Mouse (Mus musculus) midbrain, embryonic 10.5 days (tissue): ENCODE results near the gene Gm6525. TPM values are rescaled to one million over a fixed set of nuclear protein-coding genes. Genes with fewer than 3 reads are reported as not detected.

ENCODE experiments used
- DNase-seq: peaks from one replicate; pipeline ENCODE4 v3.0.0-alpha.2; 2017; ENCODE audit warnings: low spot score
- H3K27ac ChIP-seq: fragments of 300-500 bp; sonication (generic); replicated peaks from 2 replicates; pipeline ENCODE4 v1.5.1; 2016; ENCODE audit warnings: mild to moderate bottlenecking
- H3K27me3 ChIP-seq: fragments of 300-500 bp; sonication (generic); 2 replicates; pipeline ENCODE4 v1.6.1; 2016; ENCODE audit warnings: low read depth, mild to moderate bottlenecking; ENCODE audit not compliant: poor library complexity, severe bottlenecking
- H3K36me3 ChIP-seq: fragments of 300-500 bp; sonication (generic); 2 replicates; pipeline ENCODE4 v1.6.1; 2016; ENCODE audit warnings: mild to moderate bottlenecking, moderate library complexity
- H3K4me1 ChIP-seq: fragments of 300-500 bp; sonication (generic); 2 replicates; pipeline ENCODE4 v1.6.1; 2016
- H3K4me3 ChIP-seq: fragments of 300-500 bp; sonication (generic); 2 replicates; pipeline ENCODE4 v1.5.1; 2016; ENCODE audit warnings: mild to moderate bottlenecking, moderate library complexity
- H3K9me3 ChIP-seq: fragments of 300-500 bp; sonication (generic); replicated peaks from 2 replicates; pipeline ENCODE4 v1.6.1; 2016; ENCODE audit warnings: mild to moderate bottlenecking
- WGBS: fragments of 180-500 bp; shearing (Covaris S2); methylation state at CpG from one replicate; pipeline ENCODE4 v1.1.7; 2016; 5-methylcytosine and 5-hydroxymethylcytosine counted together
- polyA plus RNA-seq: library from polyadenylated mRNA; unstranded; fragments of >200 nt; fragmentation: Nextera tagmentation; extraction: Ambion mirVana; gene quantifications from 2 replicates; pipeline ENCODE4 v1.2.1, GENCODE M21; 2016

The Gm6525 gene
- polyA plus RNA-seq, 1 experiment from 2014 or later: 1.8 TPM

DNA sequence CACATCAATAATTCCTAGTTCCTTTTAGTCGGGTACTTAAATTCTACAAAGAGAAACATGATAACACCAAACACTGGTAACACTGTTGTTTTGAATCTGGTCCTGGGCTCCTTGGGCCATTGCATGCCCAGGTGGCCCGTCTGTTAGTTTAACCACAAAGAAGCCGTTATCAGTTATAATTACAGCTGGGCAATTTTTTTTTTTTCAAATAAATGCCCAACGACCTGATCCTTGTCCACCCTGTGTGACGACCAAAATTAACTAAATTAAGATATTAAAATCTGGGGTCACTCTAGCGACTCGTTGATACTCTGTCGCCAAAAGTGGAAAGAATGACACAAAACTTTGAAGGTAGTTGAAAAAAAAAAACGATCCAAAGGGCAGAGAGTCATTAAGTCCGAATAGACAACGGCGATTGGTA lies 19.2 kb upstream of the Gm6525 start:
- WGBS: 17% methylated on average over 12 of the region's 12 CpGs
- Histone ChIP-seq H3K27ac (peak overlapping the region; percentile 90; the same call in 1 of the 2 replicates), H3K4me1 (peaks cover 14% of the 10 kb centered on the region), H3K4me3 (peak overlapping the region; percentile 56), H3K36me3 (peaks cover 13% of the 10 kb centered on the region), H3K27me3 (no peaks in the 10 kb centered on the region), H3K9me3 (no peaks in the 10 kb centered on the region; the same call in 1 of the 2 replicates)
- DNase-seq: no peak

DNA sequence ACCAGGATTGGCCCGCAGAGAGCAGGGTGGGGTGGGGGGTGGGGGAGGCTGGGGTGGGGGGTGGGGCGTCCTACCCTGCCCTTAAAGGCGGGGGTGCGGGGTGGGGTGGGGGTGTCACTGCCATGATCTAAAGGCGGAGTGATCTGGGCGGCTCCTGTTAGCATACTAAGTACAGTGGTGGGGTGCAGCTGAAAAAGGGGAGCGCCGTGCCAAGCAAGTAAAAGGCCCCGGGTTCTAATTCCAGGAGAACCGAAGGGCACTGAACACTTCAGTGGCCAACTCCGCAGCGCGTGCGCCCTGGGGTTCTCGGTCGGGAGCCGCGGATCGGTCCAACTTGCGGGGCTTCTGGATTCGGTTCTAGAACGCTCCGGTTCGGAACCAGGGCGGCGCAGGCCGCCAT lies 18.8 kb upstream of the Gm6525 start:
- no peak for DNase-seq
- H3K27ac ChIP-seq: peak overlapping the region; percentile 90
- H3K36me3 ChIP-seq: peaks cover 17% of the 10 kb centered on the region
- H3K4me3 ChIP-seq: peak overlapping the region; percentile 56
- H3K9me3 ChIP-seq: no peaks in the 10 kb centered on the region
- peaks cover 14% of the 10 kb centered on the region for H3K4me1 ChIP-seq
- under 1% methylated on average over 27 of the region's 27 CpGs for WGBS
- no peaks in the 10 kb centered on the region for H3K27me3 ChIP-seq

DNA sequence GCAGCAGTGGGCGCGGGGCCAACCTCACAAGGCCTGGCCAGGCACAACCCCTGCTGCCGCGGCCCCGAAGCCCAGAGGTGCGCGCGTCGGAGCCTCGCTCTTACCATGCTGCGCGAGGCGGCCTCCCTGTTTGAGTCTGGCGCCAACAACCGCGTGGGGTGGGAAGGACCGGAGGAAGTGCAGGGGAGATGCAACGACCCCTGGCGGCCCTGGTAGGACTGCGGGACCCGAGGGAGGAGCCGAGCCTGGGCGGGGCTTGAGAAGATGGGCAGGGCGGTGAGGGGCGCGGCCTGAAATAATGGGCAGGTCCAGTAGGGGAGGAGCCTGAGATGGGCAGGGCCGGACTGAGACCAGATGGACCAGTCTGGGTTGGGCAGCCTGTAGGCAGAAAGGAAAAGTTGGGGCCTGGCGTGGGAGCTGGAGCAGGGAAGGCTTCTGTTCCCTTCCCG lies 18.3 kb upstream of the Gm6525 start, which contains the start of gene Mnd1:
TSS of gene Mnd1 (minus strand) at position 229 of the 449 bp plus-strand sequence.
- WGBS: under 1% methylated on average over 29 of the region's 29 CpGs
- H3K27ac ChIP-seq: peak within 1 kb of the TSS; percentile 90

DNA sequence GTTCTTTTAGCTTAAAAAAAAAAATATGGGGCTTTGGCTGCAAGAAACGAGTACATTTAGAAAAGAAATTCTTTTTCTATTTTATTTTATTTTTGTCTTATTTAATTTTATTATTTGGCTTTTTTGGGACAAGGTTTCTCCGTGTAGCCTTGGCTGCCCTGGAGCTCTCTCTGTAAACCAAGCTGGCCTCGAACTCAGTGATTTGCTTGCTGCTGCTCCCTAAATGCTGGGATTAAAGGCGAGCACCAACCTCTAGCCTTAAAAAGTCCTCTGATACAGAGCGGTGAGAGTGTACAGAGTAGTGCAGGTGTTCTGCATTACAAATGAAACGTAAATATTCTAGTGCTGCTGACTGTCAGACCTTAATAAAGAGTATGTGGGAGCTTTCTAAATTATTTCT lies 17.8 kb upstream of the Gm6525 start:
- H3K27me3 ChIP-seq: no peaks in the 10 kb centered on the region
- no peaks in the 10 kb centered on the region for H3K9me3 ChIP-seq
- WGBS: 54% methylated on average over 6 of the region's 6 CpGs
- DNase-seq: no peak
- H3K4me3 ChIP-seq: peak overlapping the region; percentile 56; the same call in 1 of the 2 replicates
- H3K27ac ChIP-seq: peak overlapping the region; percentile 90; the same call in 1 of the 2 replicates
- peaks cover 14% of the 10 kb centered on the region for H3K4me1 ChIP-seq
- H3K36me3 ChIP-seq: peaks cover 25% of the 10 kb centered on the region

More for the DNA sequence above, 18.3 kb upstream of the Gm6525 start, which contains the start of gene Mnd1:
- Histone ChIP-seq H3K4me1 (peaks cover 14% of the 10 kb centered on the region), H3K27me3 (no peaks in the 10 kb centered on the region), H3K4me3 (peak within 1 kb of the TSS; percentile 56), H3K9me3 (no peaks in the 10 kb centered on the region), H3K36me3 (peaks cover 21% of the 10 kb centered on the region)
- DNase-seq: peak; percentile 99

DNA sequence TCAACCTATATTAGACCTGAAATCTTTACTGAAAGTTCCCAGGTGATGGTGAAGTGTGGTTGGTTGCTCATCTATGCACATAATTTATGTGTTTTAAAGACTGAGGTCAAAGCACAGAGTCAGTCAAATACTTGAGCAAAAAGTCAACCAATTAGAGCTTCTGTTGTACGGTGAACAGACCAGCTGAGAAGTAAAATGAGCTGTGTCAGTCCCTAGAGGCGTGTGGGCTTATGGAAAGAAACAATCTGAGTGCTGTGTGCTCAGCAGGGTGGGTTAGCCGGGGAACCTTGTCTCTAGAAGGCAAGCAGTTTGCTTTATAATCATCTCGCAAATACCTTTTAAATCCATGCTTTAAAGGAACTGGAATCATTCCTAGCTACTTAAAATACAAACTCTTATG lies 16.9 kb upstream of the Gm6525 start:
- H3K9me3 ChIP-seq: no peaks in the 10 kb centered on the region
- 62% methylated on average over 4 of the region's 4 CpGs for WGBS

DNA sequence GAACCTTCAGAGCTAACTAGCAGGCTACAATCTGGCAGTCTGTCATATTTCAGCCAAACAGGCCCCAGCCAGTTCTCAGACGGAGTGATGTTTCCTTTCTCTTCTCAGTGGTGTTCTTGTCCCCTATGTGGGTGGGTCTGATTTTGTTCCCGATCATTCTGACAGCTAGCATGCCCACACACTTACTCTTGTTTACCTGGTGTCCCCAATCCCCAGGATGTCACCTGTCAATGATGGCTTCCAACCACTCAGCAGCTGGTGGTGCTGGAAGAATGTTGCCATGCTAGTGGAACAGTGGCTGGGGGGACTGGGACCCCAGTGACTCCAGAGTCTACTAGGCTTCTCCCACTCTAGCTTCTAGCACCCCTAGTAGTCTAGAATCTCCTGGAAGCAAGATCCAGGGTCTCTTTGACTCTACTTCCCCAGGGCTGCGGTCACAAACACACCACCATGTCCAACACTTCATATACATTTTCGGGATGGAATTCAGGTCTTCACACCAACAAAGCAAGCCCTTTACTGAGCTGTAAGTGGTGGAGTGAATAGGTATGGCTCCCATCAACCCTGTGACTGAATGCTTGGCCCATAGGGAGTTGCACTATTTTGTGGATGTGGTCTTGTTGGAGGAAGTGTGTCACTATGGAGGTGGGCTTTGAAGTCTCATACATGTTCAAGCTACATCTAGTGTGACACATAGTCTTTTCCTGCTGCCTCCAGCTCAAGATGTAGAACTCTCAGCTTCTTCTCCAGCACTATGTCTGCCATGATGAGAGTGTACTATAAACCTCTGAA lies 16.1 kb upstream of the Gm6525 start:
- Histone ChIP-seq H3K36me3 (peaks cover 40% of the 10 kb centered on the region), H3K4me1 (peaks cover 14% of the 10 kb centered on the region), H3K9me3 (no peaks in the 10 kb centered on the region), H3K27me3 (no peaks in the 10 kb centered on the region), H3K27ac (no peak overlapping the region), H3K4me3 (no peak overlapping the region)
- no peak for DNase-seq
- 84% methylated on average over 4 of the region's 4 CpGs for WGBS

More for the DNA sequence above, 16.9 kb upstream of the Gm6525 start:
- Histone ChIP-seq H3K36me3 (peaks cover 33% of the 10 kb centered on the region), H3K4me1 (peaks cover 14% of the 10 kb centered on the region), H3K27me3 (no peaks in the 10 kb centered on the region), H3K27ac (no peak overlapping the region), H3K4me3 (no peak overlapping the region)
- no peak for DNase-seq

DNA sequence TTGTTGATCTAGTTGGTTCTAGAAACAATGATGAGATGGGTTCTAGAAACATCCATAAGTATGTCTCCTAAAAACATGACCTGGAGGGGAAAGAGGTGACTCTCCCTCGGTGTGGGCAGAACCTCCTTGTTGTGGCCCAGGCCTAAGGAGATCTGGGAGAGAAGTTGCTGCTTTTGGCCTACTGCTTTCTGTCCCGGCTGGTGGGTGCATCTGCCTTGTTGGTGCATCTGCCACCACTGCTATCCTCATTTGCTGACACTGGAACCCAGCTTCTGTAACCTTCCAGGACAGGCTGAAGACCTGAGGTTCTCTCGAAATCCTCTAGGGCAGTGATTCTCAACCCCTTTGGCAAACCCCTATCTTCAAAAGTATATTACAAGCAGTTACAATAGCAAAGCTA lies 8.5 kb upstream of the Gm6525 start:
- Histone ChIP-seq H3K36me3 (peaks cover 88% of the 10 kb centered on the region), H3K4me1 (no peaks in the 10 kb centered on the region), H3K4me3 (no peak overlapping the region), H3K9me3 (no peaks in the 10 kb centered on the region), H3K27me3 (no peaks in the 10 kb centered on the region), H3K27ac (no peak overlapping the region)
- WGBS: 89% methylated on average over 3 of the region's 3 CpGs
- DNase-seq: no peak

DNA sequence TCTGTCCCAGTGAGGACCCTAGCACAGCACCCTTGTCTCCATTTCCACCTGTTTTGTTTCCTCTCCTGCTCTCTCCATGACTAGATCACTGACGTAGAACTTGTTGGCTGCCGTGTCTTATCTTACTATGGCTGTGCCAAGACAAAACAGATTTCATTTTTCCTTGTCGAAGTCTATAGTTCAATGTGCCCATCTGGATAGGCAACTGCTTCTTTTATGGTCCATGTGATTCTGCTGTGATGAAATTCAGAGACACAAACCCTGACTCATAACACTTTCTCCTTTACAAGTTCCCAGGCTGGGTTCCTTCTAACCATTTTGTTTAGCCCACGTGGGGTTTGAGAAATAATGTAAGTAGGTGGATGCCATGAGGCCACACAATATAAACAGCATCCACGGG lies 7.8 kb upstream of the Gm6525 start:
- H3K4me3 ChIP-seq: no peak overlapping the region
- H3K36me3 ChIP-seq: peaks cover 89% of the 10 kb centered on the region
- no peak overlapping the region for H3K27ac ChIP-seq
- no peaks in the 10 kb centered on the region for H3K9me3 ChIP-seq
- 93% methylated on average over 5 of the region's 5 CpGs for WGBS
- H3K4me1 ChIP-seq: no peaks in the 10 kb centered on the region
- H3K27me3 ChIP-seq: no peaks in the 10 kb centered on the region
- no peak for DNase-seq

DNA sequence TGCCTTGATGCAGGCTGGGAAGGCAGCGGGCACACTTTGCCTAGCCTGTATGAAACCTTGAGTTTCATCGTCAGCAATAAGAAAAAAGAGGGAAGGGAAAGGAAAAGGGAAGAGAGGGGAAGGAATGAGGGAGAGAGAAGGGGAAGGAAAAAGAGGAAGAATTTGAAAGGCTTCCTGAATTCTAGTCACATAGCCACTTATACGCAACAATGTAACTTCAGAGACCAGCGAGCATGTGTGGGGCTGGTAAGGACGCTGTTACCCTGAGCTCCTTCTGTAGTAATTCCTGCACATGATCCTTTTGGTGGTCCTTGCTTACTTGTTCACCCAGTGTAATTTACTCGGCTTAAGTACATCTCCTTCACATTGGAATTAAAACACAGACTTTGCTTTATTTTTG lies 5.0 kb upstream of the Gm6525 start:
- peaks cover 96% of the 10 kb centered on the region for H3K36me3 ChIP-seq
- 92% methylated on average over 6 of the region's 6 CpGs for WGBS
- DNase-seq: no peak
- no peaks in the 10 kb centered on the region for H3K27me3 ChIP-seq
- H3K9me3 ChIP-seq: no peaks in the 10 kb centered on the region
- no peak overlapping the region for H3K4me3 ChIP-seq
- peaks cover 3% of the 10 kb centered on the region; the same call in 1 of the 2 replicates for H3K4me1 ChIP-seq
- H3K27ac ChIP-seq: no peak overlapping the region

DNA sequence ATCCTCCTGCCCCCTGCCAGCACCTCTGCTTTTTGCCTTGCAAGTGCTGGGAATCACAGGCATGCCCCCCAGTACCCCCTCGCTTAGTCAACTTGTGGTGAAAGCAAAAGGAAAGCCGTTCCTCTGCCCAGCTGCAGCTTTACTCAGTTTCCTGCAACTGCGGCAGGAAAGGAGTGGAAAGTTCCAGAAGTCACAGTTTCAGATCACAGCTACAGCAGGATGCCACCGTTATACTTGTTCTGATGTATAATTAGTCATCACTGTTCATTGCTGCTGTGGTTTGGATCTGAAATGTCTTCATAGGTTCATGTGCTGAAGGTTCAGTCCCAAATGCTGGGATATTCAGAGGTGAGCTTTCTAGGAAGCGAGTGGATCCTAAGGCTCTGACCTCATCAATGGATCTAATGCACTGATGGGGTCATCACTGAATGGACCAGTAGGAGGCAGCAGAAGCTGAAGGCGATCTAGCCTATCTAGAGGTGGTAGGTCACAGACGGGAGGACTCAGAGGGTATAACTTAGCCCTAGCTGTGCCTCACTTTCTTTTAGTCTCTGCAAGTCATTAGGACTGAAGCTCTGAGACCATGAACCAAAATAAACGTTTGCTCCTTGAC lies 4.4 kb upstream of the Gm6525 start:
- WGBS: 73% methylated on average over 8 of the region's 8 CpGs
- H3K36me3 ChIP-seq: peaks cover 95% of the 10 kb centered on the region
- H3K4me1 ChIP-seq: peaks cover 3% of the 10 kb centered on the region; the same call in 1 of the 2 replicates
- H3K9me3 ChIP-seq: no peaks in the 10 kb centered on the region
- no peak overlapping the region for H3K27ac ChIP-seq
- no peaks in the 10 kb centered on the region for H3K27me3 ChIP-seq
- no peak for DNase-seq
- no peak overlapping the region for H3K4me3 ChIP-seq

DNA sequence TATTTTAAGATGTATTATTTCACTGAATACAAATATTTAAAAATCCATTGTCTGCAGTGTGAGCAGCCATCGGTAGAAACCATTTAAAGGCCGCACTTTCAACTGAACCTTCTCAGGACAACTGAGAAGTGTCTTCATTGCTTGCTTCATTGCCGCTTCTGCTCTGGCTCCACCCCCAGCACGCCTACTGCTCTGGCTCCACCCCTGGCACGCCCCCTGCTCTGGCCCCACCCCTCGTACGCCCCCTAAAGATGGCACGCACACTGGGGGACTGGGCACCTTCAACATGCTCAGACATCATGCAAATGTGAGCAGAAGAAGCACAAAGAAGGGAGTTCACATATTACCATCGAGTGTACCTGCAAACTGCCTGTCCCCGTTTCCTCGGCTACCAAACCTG lies 1.5 kb upstream of the Gm6525 start:
- H3K27ac ChIP-seq: no peak overlapping the region
- H3K4me1 ChIP-seq: peaks cover 18% of the 10 kb centered on the region
- WGBS: 52% methylated on average over 11 of the region's 11 CpGs
- H3K9me3 ChIP-seq: no peaks in the 10 kb centered on the region
- no peak overlapping the region for H3K4me3 ChIP-seq
- DNase-seq: no peak
- peaks cover 82% of the 10 kb centered on the region for H3K36me3 ChIP-seq
- H3K27me3 ChIP-seq: no peaks in the 10 kb centered on the region

DNA sequence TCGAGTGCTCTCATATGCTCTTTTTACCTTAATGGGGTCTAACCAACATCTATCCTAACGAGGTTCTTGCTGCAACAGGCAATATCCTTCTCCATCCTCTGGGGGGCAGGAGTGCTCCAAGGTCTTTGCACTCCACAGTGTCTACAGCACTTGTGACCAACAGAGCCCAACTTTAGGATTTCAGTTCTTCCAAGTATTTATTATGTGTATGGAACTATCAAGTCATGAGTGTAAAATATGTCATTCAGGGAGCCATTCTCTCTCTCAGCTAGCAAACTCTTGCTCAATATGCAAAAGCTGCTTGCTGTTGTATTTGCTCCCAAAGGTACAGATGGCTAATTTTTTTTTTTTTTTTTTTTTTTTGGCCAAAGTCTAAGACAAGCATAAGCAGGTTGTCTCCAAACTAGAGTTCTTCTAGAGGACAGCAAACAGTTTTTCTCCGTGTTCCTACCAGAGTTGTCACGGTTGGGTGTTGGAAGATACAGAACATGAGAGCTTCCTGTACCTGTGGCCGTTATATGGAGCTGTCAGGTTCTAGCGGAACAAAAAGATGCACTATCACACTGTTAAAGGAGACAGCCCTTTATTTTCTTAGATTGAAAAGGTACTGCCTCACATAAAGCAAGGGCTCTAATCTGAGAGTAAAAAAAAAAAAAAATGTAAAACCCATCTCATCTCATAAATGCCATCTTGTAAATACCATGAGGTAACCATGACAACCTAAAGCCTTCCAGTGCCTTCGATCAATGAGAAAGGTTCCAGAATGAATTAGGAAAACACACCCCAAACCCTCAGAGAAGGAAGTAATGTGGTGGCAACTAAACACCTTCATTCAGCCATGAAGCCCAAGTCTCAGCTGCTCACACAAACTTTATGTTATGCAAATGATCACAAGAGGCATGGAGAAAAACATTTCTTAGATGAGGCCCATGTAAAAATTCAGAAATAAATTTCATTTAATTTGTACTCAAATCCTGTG lies 1.7 kb downstream of the Gm6525 start:
- no peak overlapping the region for H3K4me3 ChIP-seq
- H3K36me3 ChIP-seq: peaks cover 71% of the 10 kb centered on the region
- no peaks in the 10 kb centered on the region for H3K27me3 ChIP-seq
- H3K9me3 ChIP-seq: no peaks in the 10 kb centered on the region
- 51% methylated on average over 7 of the region's 7 CpGs for WGBS
- peak; percentile 67 for DNase-seq
- H3K4me1 ChIP-seq: peaks cover 22% of the 10 kb centered on the region
- H3K27ac ChIP-seq: no peak overlapping the region
